Mouse (Mus musculus) kidney, adult 2 months (tissue): Measurements from ENCODE around the gene Cntrob.

Source experiments
- CTCF ChIP-seq: fragments of 200-500 bp; conservative IDR thresholded peaks from 2 replicates; pipeline ENCODE4 v1.5.1; 2011; ENCODE audit warnings: low read depth, mild to moderate bottlenecking, control low read depth, low read length, moderate library complexity, mixed read lengths; ENCODE audit not compliant: insufficient read depth, insufficient read length
- POLR2A ChIP-seq: fragments of 200-500 bp; IDR thresholded peaks from one replicate; pipeline ENCODE4 v1.6.1; 2011; ENCODE audit warnings: low read depth, low read length, control low read depth

DNA sequence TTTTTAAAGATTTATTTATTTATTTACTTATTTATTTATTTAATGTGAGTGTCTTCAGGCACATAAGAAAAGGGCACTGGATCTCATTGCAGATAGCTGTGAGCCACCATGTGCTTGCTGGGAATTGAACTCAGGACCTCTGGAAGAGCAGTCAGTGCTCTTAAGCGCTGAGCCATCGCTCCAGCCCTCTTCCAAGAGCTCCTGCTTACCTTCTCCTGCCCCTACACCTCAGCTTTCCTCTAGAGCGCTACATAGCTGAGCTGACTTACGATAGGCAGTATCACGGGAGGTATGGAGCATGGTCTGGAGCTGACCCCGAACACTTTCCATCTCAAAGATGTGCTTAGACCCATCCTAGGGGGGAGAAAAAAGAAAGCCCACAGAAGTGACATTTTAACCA is 2.0 kb downstream of the Cntrob start:
- no peak for TF ChIP-seq CTCF
- no peak for TF ChIP-seq POLR2A
